Mouse (Mus musculus) heart, adult 2 months (tissue): ENCODE data around the gene Acot7. TPM values are rescaled to one million over a fixed set of nuclear protein-coding genes. Genes with fewer than 3 reads are reported as not detected.

ENCODE experiments used
- DNase-seq, 2 experiments: peaks; one replicate each; pipeline ENCODE4 v3.0.0; 2021
- H3K27ac ChIP-seq: fragments of 200-600 bp; 2 replicates; pipeline ENCODE4 v1.8.1; 2022
- H3K27me3 ChIP-seq: fragments of 200-500 bp; 2 replicates; pipeline ENCODE4 v1.6.1; 2012; ENCODE audit warnings: mild to moderate bottlenecking, low read length, inconsistent platforms, mixed read lengths; ENCODE audit not compliant: control insufficient read depth, insufficient read depth
- H3K36me3 ChIP-seq: fragments of 200-500 bp; 2 replicates; pipeline ENCODE4 v1.6.1; 2012; ENCODE audit warnings: low read length, inconsistent platforms; ENCODE audit not compliant: control insufficient read depth, insufficient read depth
- H3K4me1 ChIP-seq: fragments of 200-500 bp; 2 replicates; pipeline ENCODE4 v1.6.1; 2011; ENCODE audit warnings: low read length; ENCODE audit not compliant: control insufficient read depth, insufficient read depth
- H3K4me3 ChIP-seq: fragments of 200-600 bp; 2 replicates; pipeline ENCODE4 v1.8.1; 2022
- H3K79me2 ChIP-seq: fragments of 200-500 bp; replicated peaks from 2 replicates; pipeline ENCODE4 v1.6.1; 2012; ENCODE audit warnings: mild to moderate bottlenecking, inconsistent platforms, low read length, moderate library complexity, mixed read lengths; ENCODE audit not compliant: control insufficient read depth, insufficient read depth
- H3K9ac ChIP-seq: fragments of 200-500 bp; 2 replicates; pipeline ENCODE4 v1.6.1; 2012; ENCODE audit warnings: low read depth, mild to moderate bottlenecking, control low read depth, inconsistent platforms, low read length, mixed read lengths
- CTCF ChIP-seq: fragments of 200-600 bp; IDR thresholded peaks from 2 replicates; pipeline ENCODE4 v1.8.1; 2022; ENCODE audit warnings: antibody characterized with exemption, mild to moderate bottlenecking, moderate library complexity
- EP300 ChIP-seq: fragments of 200-500 bp; IDR thresholded peaks from 2 replicates; pipeline ENCODE4 v1.6.1; 2011; ENCODE audit warnings: low read depth, low read length, control low read depth; ENCODE audit not compliant: insufficient read depth
- POLR2A ChIP-seq: fragments of 200-500 bp; IDR thresholded peaks from 2 replicates; pipeline ENCODE4 v1.6.1; 2011; ENCODE audit warnings: mild to moderate bottlenecking, low read depth, low read length, control low read depth; ENCODE audit not compliant: insufficient read depth
- WGBS: fragments of 180-500 bp; shearing (Covaris S2); methylation state at CpG from one replicate; pipeline ENCODE4 v1.1.7; 2018; 5-methylcytosine and 5-hydroxymethylcytosine counted together
- intact Hi-C: fragments of 180-260 bp; cut with DNase I; formaldehyde crosslinking; loops from one replicate; pipeline ENCODE4 v1.15.1; 2025
- polyA plus RNA-seq: library from polyadenylated mRNA; depleted of rRNA; stranded (reverse); fragments of >200 nt; gene quantifications from 2 replicates; pipeline ENCODE4 v1.2.3, GENCODE M21; 2012
- total RNA-seq, 2 experiments: library from RNA; stranded (reverse); gene quantifications; 2 replicates each; pipeline ENCODE4 v1.2.3; 2021

The Acot7 gene
- total and polyA plus RNA-seq, 3 experiments = 51.7 to 64.8 (median 58.1) TPM

GRCm38 (mm10) chr4:152263512-152264176 is 85.7 kb downstream of the Acot7 start:
- Histone ChIP-seq H3K9ac (no peak overlapping the region), H3K36me3 (no peaks in the 10 kb centered on the region), H3K4me1 (peaks cover 20% of the 10 kb centered on the region), H3K27me3 (no peaks in the 10 kb centered on the region), H3K27ac (no peak overlapping the region; the same call in 1 of the 2 replicates), H3K4me3 (no peak overlapping the region), H3K79me2 (no peaks in the 10 kb centered on the region)
- no peak for DNase-seq
- intact Hi-C loops = no loop called here
- TF ChIP-seq EP300 = no peak
- TF ChIP-seq POLR2A = no peak
- no peak for TF ChIP-seq CTCF
- WGBS = 39% methylated on average over 10 of the region's 10 CpGs

- intact Hi-C loops = no loop called here
- WGBS = 39% methylated on average over 4 of the region's 4 CpGs
- no peak overlapping the region for H3K27ac ChIP-seq
Measured at GRCm38 (mm10) chr4:152264177-152264530, 86.2 kb downstream of the Acot7 start.

GRCm38 (mm10) chr4:152264867-152265568 is 87.1 kb downstream of the Acot7 start:
- H3K9ac ChIP-seq = no peak overlapping the region
- no peak overlapping the region for H3K4me3 ChIP-seq
- no peaks in the 10 kb centered on the region for H3K79me2 ChIP-seq
- TF ChIP-seq EP300 (no peak), CTCF (peak; percentile 49)
- WGBS = 89% methylated on average over 9 of the region's 9 CpGs
- H3K4me1 ChIP-seq = peaks cover 20% of the 10 kb centered on the region
- no peak for DNase-seq
- H3K27ac ChIP-seq = no peak overlapping the region
- no peaks in the 10 kb centered on the region for H3K36me3 ChIP-seq
- H3K27me3 ChIP-seq = no peaks in the 10 kb centered on the region
- intact Hi-C loops = no loop called here

More at GRCm38 (mm10) chr4:152264177-152264530, 86.2 kb downstream of the Acot7 start:
- Histone ChIP-seq H3K4me3 (no peak overlapping the region), H3K27me3 (no peaks in the 10 kb centered on the region), H3K36me3 (no peaks in the 10 kb centered on the region), H3K79me2 (no peaks in the 10 kb centered on the region), H3K4me1 (peaks cover 20% of the 10 kb centered on the region), H3K9ac (no peak overlapping the region)
- no peak for DNase-seq
- no peak for TF ChIP-seq CTCF
- no peak for TF ChIP-seq POLR2A
- no peak for TF ChIP-seq EP300

GRCm38 (mm10) chr4:152265791-152266190 is 87.9 kb downstream of the Acot7 start:
- no peak for TF ChIP-seq POLR2A
- TF ChIP-seq CTCF = no peak
- no peak for TF ChIP-seq EP300
- H3K4me1 ChIP-seq = peaks cover 18% of the 10 kb centered on the region
- H3K27me3 ChIP-seq = no peaks in the 10 kb centered on the region
- no peak overlapping the region for H3K4me3 ChIP-seq
- intact Hi-C loops = no loop called here
- no peaks in the 10 kb centered on the region for H3K79me2 ChIP-seq
- WGBS = 60% methylated on average over 5 of the region's 5 CpGs
- H3K27ac ChIP-seq = peak overlapping the region; percentile 40
- H3K9ac ChIP-seq = no peak overlapping the region
- H3K36me3 ChIP-seq = no peaks in the 10 kb centered on the region
- DNase-seq = no peak

GRCm38 (mm10) chr4:152266236-152266895 is 88.4 kb downstream of the Acot7 start:
- H3K4me1 ChIP-seq = peaks cover 21% of the 10 kb centered on the region
- no peak overlapping the region for H3K9ac ChIP-seq
- 38% methylated on average over 10 of the region's 10 CpGs for WGBS

More at GRCm38 (mm10) chr4:152266236-152266895, 88.4 kb downstream of the Acot7 start:
- Histone ChIP-seq H3K36me3 (no peaks in the 10 kb centered on the region), H3K27ac (peak overlapping the region; percentile 40), H3K27me3 (no peaks in the 10 kb centered on the region), H3K79me2 (no peaks in the 10 kb centered on the region), H3K4me3 (no peak overlapping the region)
- peak; percentile 56 to 67 for DNase-seq
- intact Hi-C loops = no loop called here
- TF ChIP-seq EP300 = no peak
- no peak for TF ChIP-seq CTCF
- TF ChIP-seq POLR2A = no peak
